Mouse (Mus musculus) thymus, postnatal 14 days (tissue): Measurements from ENCODE around the gene Msi2.

Source experiments
- DNase-seq: peaks from one replicate; pipeline ENCODE4 v3.0.0; 2021

Msi2 gene

DNA sequence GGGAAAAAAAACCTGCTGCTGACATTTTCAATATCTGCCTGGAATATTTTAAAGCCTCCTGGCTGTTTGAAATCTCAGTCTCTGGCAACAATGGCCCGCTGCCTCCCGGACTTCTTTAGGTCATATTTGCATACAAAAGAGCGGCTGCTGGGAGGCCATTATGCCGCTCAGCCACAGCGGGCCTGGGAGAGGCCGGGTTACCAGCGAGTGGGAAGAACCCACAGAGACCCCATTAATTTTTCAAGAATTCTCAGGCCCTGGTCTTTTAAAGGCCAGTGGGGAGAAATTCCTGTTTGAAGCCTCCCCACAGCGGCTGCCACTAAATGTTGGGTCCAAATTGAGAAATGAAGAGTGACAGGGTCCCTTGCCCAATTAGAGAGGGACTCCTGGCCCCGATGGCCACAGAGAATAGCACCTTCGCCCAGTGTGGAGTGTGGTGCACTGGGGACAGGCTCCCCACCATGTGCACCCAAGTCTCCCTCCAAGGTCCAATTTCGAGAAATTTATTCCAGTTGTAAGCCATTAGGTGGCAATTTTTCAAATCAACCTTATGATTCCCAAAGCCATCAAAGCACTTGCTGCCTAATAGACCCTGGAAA, 183.9 kb downstream of the Msi2 start:
- no peak for DNase-seq

DNA sequence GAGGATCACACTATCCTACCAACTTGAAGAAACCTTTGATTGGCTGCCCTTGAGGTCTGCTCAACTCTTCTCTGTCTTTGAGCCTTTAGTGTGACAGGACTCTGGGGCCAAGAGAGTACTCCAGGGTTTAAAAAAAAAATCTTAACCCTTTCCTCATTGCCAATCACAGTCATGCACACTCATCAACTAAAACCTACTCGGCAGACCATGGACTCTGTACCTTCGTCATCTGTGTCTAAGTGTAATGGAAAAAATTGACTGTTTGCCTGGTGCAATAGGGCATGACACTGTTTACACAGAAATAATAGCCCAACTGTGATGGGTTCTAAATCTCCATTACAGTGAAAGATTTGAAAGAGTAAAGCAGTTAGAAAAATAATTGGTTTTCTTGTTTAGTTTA, 186.3 kb downstream of the Msi2 start:
- DNase-seq: no peak

DNA sequence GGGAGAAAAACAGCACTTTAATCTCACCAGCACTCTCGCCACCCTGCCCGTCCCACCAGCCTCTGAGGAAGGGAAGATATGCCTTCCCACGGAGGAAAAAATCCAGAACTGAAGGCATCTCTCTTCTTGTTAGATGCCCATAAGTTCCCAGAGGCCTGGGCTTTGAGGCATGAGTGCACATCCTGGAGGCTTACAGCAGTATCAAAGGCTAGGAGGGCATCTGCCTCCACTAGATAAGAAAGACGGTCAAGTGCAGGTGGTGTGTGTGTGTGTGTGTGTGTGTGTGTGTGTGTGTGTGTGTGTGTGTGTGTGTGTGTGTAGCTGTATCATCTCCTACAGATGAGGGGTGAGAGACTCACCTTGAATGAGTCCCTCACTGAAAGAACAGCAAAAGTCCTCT, 188.3 kb downstream of the Msi2 start:
- DNase-seq: no peak

DNA sequence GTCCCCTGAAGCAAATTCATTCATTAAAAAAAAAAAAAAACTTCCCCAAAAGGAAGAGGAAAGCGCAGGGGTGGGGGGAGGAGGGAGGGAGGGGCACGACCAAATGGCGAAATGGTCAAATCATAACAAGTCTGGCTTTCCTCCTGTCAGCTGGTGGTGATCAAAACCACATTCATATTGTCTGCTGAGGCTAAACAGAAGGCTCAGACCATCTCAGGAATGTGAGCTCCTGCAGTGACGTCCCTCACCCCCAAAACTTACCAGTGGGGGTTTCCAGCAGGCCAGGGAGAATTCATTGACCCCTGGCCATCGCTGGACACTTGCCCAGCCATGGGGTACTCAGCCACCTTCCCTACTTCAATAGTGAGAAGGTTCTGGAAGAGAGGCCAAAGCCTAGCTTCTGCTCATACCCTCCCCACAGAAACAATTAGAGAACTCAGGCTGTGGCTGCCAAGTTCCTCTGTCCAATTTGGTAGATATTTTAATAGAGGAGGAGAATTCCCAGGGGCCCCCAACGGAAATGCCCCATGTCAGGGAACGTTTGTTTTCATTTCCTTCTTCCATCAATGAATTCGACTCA, 189.7 kb downstream of the Msi2 start:
- DNase-seq: no peak

DNA sequence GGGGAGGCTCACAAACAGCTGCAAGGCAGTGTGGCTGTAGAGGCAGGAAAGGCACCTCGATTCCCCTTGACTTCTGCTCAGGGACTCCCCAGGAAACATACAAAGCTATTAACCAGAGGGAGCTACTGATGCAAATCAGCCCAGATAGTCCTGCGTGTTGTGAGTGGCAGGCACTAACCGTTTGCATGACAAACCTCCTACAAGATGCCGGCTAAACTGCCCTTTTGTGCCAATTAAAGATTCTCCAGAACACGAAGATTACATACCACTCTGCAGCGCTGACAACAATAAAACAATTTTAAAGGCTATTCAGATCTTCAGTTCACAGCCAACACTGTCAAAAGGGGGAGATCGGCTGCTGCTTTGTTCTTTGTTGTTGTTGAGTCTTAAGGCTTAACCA, 191.6 kb downstream of the Msi2 start:
- DNase-seq: no peak

DNA sequence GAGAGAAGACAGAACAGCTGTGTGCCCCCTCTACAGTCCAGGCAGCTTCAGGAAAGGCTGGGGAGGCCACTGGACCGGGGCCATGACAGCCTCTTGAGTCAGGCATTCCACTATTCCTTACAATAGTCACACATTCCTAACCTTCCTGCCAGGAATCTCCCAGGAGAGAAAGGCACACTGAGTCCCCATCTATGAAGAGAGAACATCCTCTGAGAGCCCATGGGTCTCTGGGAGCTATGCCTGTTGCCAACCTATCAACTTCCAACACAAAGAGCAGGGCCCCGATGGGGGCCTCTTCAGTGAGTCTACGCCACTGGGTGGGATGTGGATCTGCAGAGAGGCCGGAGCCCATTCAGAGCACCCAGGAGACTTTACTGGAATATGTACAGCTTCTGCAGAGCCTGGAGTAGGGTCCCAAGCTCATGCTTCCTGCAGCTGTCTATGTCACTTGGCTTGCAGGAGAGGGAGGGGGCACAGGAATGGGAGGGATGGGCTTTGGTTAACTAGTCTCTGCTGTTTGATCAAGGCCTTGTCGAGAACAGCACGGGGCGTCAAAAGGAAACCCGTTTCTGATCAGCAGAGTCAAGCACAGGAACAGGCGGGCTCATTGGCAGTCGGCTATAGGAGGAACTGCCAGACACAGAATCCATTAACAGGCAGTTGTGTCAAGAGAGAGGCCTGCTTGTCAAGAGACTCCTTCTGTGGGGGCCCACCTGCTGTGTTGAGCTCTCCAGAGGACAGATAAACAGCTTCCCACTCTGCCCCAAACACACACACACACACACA, 193.3 kb downstream of the Msi2 start:
- DNase-seq: no peak

DNA sequence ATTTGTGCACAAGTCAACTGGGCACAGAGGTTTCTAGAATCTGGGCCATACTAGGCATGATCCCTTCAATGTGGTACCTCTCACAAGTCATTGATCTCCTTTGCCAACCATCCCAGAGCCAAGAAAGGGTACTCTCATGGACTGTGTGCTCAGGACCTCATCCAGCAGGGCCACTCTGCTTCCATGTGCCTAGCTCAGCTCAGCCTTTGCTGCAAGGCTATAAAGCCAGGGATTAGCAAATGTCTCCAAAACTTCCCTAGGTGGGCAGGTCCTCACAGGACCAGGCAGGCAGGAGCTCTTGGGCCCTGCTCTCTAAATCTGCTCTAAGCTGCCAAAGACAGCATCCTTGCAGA, 193.9 kb downstream of the Msi2 start:
- DNase-seq: no peak

DNA sequence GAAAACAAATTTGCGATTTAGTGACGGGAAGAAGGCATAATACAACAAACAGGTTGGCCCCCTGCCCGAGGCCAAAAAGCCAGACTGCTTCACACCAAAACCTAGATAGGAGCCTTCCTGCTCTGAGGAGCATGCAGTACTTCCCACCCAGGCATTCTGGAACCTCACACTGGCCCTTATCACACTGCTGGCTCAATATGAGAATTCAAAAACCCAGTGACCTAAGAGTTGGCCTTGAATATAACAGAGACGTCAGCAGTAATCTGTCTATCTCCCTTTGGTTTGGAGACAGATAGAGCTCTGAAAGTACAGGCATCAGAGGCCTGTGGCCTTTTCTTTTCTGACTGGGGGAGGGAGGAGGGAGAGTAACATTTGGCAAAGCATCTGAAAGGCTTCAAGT, 194.4 kb downstream of the Msi2 start:
- no peak for DNase-seq

DNA sequence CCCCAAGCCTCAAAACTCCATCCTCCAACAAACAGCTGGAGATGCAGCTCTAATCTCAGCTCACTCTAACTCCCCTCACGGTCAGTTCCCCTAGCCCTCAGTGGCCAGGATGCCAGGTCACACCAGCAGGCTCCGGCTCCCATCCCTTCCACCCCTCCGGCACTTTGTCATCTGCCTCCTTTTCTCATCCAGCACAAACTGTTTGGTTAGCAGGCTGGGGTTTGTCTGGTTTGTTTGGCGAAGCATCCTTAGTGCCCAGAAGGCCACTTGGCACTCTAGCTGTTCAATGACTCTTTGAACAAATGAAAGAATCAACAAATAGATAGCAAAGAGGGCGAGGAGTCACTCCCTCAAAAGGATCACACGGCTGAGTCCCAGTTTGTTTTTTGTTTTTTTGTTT, 194.8 kb downstream of the Msi2 start:
- DNase-seq: no peak

DNA sequence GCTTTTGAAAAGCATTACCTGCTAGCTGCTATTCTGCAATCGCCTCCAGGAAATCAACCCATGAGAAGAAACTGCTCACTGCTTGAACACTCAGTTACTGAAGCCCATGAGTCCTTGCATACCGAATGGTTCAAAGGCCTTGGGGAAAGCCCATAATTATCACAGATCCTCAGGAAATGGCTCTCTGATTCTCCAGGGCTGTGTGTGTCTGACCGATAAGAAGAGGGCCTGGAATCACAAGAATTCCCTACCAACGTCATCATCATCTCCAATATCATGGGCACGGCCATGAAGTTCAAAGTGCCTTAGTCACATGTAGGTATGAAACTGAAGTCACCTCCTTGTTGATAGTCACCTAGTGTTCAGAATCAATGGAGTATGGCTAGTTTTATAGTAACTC, 196.2 kb downstream of the Msi2 start:
- no peak for DNase-seq

DNA sequence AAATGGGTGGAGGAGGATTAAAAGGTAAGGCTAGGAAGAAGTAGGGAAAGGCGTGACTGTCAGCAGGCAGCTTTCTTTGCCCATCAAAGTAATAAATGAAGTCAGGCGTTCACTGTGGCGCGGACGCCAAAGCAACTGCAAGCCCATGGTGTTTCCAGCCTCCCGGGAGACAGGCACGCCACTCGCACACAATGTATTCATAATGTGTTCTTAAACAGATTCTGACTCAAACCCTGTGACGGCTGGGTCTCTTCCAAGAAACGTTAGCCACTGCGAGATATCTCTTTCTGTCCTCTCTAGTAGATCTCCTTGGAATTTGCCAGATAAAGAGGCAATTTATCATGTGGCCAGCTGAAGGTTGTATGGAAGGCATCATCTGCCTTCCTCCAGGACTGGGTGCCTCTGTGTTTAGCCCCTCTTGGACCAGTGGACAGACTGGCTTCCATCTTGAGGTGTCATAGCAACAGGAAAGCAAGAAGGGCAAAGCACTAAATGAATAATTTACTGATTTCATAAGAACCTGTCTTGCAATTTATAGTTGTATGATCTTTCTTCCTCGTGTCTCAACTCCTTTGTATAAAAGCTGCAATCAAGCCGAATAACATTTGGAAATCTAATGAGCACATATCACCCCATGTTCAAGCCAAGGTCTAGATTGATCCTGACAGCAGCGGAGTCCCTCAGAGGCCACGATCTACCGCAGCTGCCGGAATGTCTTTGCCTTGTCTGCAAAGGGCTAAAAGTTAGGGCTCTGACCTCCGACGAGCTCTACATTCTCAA, 197.2 kb downstream of the Msi2 start:
- DNase-seq: no peak

DNA sequence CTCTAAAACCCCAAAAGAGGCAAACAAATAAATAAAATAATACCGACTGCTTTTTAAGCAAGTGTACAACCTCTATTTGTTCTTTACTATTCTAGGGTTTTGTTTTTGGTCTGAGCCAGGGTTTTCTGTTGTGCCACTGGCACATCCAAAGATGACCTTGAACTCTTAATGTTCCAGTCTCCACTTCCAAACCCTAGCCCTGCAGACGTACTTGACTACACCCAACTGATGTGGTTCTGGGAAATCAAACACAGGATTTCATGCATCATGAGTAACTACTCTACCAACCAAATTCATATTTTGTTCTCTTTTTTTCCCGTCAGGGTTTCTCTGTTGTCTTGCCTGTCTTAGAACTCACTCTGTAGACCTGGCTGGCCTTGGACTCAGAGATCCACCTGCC, 200.0 kb downstream of the Msi2 start:
- no peak for DNase-seq

DNA sequence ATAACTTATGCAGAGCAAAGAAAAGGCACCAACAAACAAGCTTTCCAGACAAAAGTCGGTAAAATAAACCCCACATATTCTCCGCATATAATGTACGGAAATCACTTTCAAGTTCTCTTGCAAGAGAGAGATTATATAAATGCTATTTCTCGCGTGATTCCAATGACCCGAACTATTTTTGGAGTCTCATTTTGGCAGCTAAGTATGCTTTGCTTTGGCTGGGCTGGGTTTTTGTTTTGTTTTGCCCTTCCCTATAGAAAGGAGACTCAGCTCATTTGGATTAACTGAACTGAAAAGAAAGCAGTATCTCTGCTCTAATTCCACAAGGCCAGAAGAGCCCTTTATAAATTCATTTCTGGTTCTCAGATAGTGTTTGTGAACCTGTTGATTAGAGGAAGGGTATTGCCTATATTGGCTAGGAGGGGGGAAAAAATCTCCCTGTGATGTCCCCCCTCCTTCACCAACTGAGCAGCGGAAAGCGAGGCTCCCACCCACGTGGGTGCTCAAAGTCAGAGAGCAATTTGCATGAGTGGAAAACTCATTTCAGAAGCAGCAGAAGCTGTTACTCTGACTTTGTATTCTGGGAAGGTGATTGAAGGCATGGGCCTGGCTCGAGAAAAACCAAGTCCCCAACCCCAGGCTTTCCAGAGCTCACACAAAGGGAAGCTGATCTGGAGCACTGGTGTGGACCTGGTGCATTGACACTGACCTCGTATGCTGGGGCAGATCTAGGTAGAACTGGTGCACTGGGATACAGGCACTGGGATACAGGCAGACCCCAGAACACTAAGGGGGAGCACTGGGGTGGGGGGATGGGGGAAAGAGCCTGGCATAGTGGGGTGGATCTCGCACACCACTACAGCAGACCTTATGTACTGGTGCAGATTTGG, 201.5 kb downstream of the Msi2 start:
- DNase-seq: no peak

DNA sequence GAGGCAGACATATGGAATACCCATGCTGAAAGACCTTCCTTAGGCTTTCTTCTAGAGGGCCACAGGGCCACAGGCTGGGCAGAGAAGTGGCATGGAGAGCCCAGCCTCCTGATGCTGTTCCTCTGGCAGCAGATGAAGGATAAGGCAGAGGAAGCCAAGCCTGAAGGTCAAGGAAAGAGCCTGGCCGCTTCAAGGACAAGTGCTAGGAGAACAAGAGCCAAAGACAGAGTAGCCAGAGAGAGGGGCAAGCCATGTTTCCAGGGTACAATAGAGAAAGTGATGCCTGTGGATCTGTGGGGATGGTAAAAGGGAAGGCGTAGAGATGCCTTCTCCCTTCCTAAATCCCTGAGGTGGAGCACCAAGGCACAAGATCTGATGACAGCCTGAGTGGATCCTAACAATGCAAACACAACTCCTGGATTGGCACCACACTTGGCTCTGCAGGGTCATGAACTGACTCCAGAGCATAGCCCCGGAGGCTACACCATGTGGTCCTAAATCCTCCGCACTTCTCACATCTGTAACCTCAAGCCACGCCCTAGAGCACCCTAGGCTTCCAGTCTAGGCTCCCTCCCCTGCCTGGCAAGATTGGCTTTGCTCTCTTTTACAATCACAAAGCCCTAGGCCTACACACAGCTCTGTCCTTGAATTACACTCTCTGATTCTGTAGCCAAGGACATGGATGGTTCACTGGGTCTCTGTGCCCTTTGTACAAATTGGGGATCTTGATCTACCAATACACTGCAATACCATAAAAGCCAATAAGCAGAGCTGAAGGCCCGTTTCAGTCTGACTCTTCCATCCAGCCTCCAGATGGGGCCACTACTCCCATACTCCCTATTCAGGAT, 202.4 kb downstream of the Msi2 start:
- DNase-seq: no peak

DNA sequence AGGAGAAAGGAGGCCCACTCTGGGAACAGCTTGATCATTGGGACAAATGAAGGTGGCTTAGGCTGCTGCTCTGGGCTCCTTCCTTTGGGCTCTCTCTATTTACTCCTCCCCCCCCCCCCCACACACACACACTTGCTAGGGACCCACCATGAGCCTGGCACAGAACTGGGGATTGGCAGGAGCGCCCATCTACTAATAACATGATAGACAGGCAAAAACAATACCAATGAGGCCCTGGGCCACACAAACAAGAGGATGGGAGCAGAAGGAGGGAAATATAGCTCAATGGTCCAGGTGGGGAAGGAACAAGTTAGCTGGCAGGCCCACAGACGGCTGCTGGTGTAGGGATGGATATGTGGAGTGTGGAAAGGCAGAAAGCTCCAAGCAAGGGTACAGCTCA, 203.0 kb downstream of the Msi2 start:
- no peak for DNase-seq

DNA sequence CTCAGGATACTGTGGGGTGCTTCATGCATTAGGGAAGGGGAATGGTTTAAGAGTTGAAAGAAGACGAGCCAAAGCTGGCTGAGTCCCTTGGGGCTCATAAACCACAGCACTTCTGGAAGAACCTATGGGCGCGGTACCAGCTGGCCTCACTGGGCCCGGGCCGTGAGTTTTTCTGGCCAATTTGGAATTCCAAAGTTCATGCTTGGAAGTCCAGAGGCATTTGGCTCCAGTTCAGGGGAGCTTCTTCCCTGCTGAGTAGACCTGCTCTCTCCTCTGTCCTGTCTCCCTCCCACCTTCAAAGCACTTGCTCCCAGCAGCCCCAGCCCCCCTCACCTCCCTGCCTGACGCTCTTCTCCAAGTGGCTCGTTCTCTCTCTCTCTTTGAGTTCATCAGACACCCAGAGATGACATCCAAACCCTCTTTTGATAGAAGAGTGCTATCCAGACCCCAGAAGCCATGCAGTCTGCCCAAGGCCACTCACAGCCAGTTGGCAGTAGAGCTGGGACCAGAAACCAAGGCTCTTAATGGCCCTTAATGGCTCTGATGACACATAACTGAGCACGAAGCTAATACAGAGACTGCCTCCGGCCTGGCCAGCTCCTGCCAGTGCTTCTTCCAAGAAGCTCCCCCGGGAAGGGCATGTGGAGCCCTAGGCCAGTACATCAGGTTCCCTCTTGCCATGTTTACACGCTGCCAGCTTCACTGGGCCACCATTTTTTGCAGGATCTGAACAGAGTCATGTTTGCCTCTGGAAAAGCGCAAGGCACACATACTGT, 204.0 kb downstream of the Msi2 start:
- no peak for DNase-seq

DNA sequence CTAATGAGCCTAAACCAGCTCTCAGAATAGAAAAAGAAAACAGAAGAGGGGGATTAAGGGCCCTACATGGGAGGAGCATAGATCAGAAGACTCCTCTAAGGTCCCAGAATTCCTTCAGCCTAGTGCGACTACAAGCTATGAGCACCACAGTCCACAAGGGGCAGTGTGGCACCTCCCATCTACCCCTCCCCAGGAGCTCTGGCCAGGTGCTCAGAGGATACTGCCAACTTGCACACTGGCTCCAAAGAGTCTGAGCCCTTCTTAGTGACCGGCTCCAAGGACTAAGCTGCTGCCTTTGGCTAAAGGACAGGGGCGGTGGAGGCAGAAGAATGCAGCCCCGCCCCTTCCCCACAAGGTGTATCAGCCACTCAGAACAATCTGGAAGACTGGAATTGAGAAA, 205.7 kb downstream of the Msi2 start:
- peak; percentile 68 for DNase-seq

DNA sequence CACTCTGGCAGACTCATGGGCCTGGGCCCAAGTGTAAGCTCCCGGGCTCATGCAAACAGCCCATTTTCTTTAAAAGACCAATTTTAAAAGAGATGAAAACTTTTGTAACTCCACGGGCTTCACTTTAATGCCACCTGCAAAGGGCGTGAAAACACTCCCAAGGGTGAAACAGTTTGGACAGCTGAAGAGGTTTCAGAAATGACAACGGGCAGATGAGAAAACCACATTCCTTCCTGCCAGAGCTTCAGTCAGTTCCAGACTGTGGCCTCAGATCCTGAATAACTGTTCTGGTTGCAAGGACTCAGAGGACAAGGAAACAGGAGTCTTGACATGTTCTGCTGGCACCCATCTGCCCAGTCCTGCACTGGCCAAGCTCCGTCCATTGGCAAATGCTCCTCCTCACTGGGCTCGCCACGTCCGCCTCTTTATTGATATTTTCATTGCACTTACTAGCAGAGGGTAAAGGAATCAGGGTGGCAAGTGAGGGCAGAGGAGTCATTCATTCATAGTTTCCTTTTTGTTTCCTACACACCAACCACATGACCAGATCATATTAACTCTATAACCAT, 207.9 kb downstream of the Msi2 start:
- no peak for DNase-seq

DNA sequence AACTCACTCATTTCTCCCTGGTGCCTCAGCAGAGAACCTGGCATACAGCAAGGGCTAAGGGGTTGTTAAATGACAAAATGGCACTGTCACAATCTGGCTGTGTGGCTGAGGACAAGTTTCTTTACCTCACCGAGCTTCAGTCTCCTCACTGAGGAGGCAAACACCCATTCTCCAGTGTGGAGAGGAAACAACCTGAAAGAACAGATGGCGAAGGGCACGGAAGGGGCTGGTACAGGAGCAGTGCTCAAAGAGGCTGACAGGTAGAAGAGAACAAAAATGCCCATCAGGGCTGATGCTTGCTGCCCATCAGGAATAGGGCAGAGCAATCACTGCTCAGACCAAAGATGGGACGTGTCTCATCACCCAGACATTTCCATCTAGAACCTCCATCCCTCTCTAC, 208.8 kb downstream of the Msi2 start:
- DNase-seq: no peak

DNA sequence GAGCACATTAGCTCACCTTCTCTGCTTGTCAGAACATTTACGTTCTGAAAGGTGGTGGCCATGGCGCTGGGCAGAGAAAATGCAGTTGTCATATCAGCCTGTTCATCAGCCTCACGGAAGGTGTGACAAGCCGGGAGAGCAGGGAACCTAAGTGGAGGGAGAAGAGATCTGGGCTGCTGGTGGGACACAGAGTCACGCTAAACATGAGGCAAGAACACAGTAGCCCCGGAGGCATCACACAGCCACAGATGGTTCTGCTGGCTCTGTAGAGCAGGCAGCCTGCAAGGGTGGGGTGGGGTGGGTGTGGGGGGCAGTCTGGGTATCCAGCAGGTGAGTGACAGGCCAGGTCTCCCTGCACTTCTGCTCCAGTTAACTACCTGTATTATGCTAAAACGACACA, 210.2 kb downstream of the Msi2 start:
- no peak for DNase-seq
